Mouse (Mus musculus): ENCODE data around the gene Lmo7.

- no peak for TF ChIP-seq CTCF (IDR thresholded peaks at IDR 0.05; ENCODE audit: low read depth)
- no peak for TF ChIP-seq EP300 (IDR thresholded peaks at IDR 0.05; ENCODE audit: low read depth)
Observed at GRCm38 (mm10) chr14:101964381-101964780, 234.6 kb downstream of the Lmo7 start.
